Mouse (Mus musculus) intestine, postnatal 0 days (tissue): ENCODE data around the gene Tekt4. TPM values are rescaled to one million over a fixed set of nuclear protein-coding genes. Genes with fewer than 3 reads are reported as not detected.

Source experiments
- ATAC-seq: fragments of 200-750 bp; cut with Nextera tagmentation; 2 replicates; pipeline ENCODE4 v1.8.0; 2017; ENCODE audit warnings: mild to moderate bottlenecking, moderate TSS enrichment, moderate library complexity
- H3K27ac ChIP-seq: fragments of 300-500 bp; sonication (generic); 2 replicates; pipeline ENCODE4 v1.5.1; 2014; ENCODE audit warnings: mild to moderate bottlenecking, low read depth, low read length, moderate library complexity
- H3K27me3 ChIP-seq: fragments of 300-500 bp; sonication (generic); replicated peaks from 2 replicates; pipeline ENCODE4 v1.6.1; 2014; ENCODE audit warnings: low read length, mixed read lengths; ENCODE audit not compliant: control insufficient read depth, insufficient read depth
- H3K36me3 ChIP-seq: fragments of 300-500 bp; sonication (generic); 2 replicates; pipeline ENCODE4 v1.6.1; 2014; ENCODE audit warnings: mild to moderate bottlenecking, moderate library complexity; ENCODE audit not compliant: control insufficient read depth, insufficient read depth
- H3K4me1 ChIP-seq: fragments of 300-500 bp; sonication (generic); replicated peaks from 2 replicates; pipeline ENCODE4 v1.6.1; 2014; ENCODE audit warnings: antibody characterized with exemption, low read length, mixed read lengths; ENCODE audit not compliant: control insufficient read depth, insufficient read depth
- H3K4me2 ChIP-seq: fragments of 300-500 bp; sonication (generic); replicated peaks from 2 replicates; pipeline ENCODE4 v1.6.1; 2014; ENCODE audit warnings: low read depth, mild to moderate bottlenecking, moderate library complexity
- H3K4me3 ChIP-seq: fragments of 300-500 bp; sonication (generic); 2 replicates; pipeline ENCODE4 v1.5.1; 2014; ENCODE audit warnings: low read depth, low read length
- H3K9ac ChIP-seq: fragments of 300-500 bp; sonication (generic); 2 replicates; pipeline ENCODE4 v1.6.1; 2014; ENCODE audit warnings: mild to moderate bottlenecking, low read depth, low read length
- H3K9me3 ChIP-seq: fragments of 300-500 bp; sonication (generic); 2 replicates; pipeline ENCODE4 v1.6.1; 2016; ENCODE audit warnings: mixed run types; ENCODE audit not compliant: control insufficient read depth
- CTCF ChIP-seq: sonication (generic); IDR thresholded peaks from 2 replicates; pipeline ENCODE4 v1.5.1; 2016; ENCODE audit warnings: low read depth, mild to moderate bottlenecking, control low read depth, antibody characterized with exemption, moderate library complexity
- WGBS: fragments of 180-500 bp; shearing (Covaris S2); extraction: QIAGEN DNeasy Blood & Tissue Kit; methylation state at CpG from one replicate; pipeline ENCODE4 v1.1.7; 2014; 5-methylcytosine and 5-hydroxymethylcytosine counted together
- polyA plus RNA-seq: library from polyadenylated mRNA; unstranded; fragments of >200 nt; fragmentation: Nextera tagmentation; extraction: Ambion mirVana; gene quantifications from 2 replicates; pipeline ENCODE4 v1.2.1, GENCODE M21; 2015

Gene Tekt4
- polyA plus RNA-seq, 1 experiment from 2014 or later: not detected

- H3K9me3 ChIP-seq: no peaks in the 10 kb centered on the region
- no peak for TF ChIP-seq CTCF
- H3K27me3 ChIP-seq: peaks cover 30% of the 10 kb centered on the region
- no peak for ATAC-seq
- H3K27ac ChIP-seq: no peak overlapping the region
- H3K4me2 ChIP-seq: no peak overlapping the region
- 38% methylated on average over 6 of the region's 6 CpGs for WGBS
- H3K4me1 ChIP-seq: no peaks in the 10 kb centered on the region
- no peak overlapping the region for H3K9ac ChIP-seq
- H3K4me3 ChIP-seq: no peak overlapping the region
- no peaks in the 10 kb centered on the region for H3K36me3 ChIP-seq
Observed at GRCm38 (mm10) chr17:25429886-25430285, 24.5 kb upstream of the Tekt4 start.

- no peak for TF ChIP-seq CTCF
- Histone ChIP-seq H3K36me3 (no peaks in the 10 kb centered on the region), H3K9me3 (no peaks in the 10 kb centered on the region), H3K27me3 (peaks cover 34% of the 10 kb centered on the region), H3K4me1 (no peaks in the 10 kb centered on the region), H3K9ac (no peak overlapping the region), H3K4me2 (no peak overlapping the region), H3K4me3 (no peak overlapping the region), H3K27ac (no peak overlapping the region)
- 65% methylated on average over 8 of the region's 8 CpGs for WGBS
- no peak for ATAC-seq
Observed at GRCm38 (mm10) chr17:25430534-25430933, 23.9 kb upstream of the Tekt4 start.

DNA sequence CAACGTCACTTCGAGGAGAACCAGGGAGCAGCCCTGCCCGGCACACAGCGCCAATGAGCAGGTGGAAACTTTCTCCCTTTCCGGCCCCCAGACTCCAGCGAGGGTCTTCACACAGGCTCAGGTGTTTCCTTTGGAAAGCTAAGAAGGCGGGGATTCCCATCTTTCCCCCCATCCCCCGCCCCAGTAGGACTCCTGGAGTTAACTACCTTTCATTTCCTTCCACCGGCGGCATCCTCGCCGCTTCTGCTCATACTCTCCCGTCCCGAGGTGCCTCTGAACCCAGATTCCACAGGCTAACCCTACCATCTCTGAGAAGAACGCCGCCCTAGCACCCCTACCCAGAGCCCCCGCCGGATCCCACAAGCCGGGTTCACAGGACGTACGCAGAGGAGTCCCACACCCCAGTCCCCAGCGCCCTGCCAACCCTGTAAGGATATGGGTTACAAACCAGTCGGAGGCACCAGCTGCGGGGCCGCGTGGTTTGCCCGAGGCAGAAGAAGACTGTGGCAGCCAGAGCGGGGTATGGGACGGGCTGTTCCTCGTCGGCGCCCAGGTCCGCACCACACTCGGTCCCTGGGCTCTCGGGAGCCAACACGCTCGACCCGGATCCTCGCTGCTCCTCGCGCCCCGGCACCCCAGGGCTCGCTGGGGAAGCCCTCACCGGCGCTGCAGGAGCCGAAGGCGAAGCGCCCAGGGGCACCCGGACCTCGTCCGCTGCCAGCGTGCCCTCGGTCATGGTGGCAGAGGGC is 21.8 kb upstream of the Tekt4 start:
- H3K4me1 ChIP-seq: no peaks in the 10 kb centered on the region

DNA sequence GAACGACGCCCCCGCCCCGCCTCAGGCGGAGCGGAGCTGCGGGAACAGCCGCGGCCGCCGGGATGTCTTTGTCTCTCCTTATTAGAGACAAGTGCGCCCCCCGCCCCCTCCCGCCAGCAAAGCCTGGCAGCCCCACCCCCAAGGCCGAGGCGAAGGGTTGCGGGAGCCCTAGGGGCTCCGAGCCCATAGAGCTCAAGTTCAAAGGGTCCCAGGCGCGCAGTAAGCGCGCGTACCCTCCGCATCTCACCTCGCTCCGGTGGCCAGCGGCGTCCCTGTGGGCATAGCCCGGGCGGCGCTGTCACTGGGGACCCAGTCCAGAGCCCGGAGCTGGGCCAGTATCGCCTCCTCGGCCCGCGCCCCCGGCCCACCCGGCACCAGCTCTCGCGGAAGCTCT is 21.2 kb upstream of the Tekt4 start:
- Histone ChIP-seq H3K9me3 (no peaks in the 10 kb centered on the region), H3K4me1 (no peaks in the 10 kb centered on the region), H3K4me3 (peak overlapping the region; percentile 58), H3K9ac (peak overlapping the region; percentile 51), H3K4me2 (peak overlapping the region; percentile 82), H3K27ac (peak overlapping the region; percentile 16; the same call in 1 of the 2 replicates), H3K36me3 (no peaks in the 10 kb centered on the region), H3K27me3 (peaks cover 34% of the 10 kb centered on the region)
- ATAC-seq: peak; percentile 28; the same call in 1 of the 2 replicates
- WGBS: under 1% methylated on average over 38 of the region's 40 CpGs
- no peak for TF ChIP-seq CTCF

More for the DNA sequence above, 21.8 kb upstream of the Tekt4 start:
- Histone ChIP-seq H3K36me3 (no peaks in the 10 kb centered on the region), H3K9ac (peak overlapping the region; percentile 51), H3K9me3 (no peaks in the 10 kb centered on the region), H3K4me3 (peak overlapping the region; percentile 58), H3K4me2 (peak overlapping the region; percentile 82), H3K27ac (peak overlapping the region; percentile 16; the same call in 1 of the 2 replicates), H3K27me3 (peaks cover 34% of the 10 kb centered on the region)
- under 1% methylated on average over 53 of the region's 53 CpGs for WGBS
- no peak for TF ChIP-seq CTCF
- no peak for ATAC-seq

DNA sequence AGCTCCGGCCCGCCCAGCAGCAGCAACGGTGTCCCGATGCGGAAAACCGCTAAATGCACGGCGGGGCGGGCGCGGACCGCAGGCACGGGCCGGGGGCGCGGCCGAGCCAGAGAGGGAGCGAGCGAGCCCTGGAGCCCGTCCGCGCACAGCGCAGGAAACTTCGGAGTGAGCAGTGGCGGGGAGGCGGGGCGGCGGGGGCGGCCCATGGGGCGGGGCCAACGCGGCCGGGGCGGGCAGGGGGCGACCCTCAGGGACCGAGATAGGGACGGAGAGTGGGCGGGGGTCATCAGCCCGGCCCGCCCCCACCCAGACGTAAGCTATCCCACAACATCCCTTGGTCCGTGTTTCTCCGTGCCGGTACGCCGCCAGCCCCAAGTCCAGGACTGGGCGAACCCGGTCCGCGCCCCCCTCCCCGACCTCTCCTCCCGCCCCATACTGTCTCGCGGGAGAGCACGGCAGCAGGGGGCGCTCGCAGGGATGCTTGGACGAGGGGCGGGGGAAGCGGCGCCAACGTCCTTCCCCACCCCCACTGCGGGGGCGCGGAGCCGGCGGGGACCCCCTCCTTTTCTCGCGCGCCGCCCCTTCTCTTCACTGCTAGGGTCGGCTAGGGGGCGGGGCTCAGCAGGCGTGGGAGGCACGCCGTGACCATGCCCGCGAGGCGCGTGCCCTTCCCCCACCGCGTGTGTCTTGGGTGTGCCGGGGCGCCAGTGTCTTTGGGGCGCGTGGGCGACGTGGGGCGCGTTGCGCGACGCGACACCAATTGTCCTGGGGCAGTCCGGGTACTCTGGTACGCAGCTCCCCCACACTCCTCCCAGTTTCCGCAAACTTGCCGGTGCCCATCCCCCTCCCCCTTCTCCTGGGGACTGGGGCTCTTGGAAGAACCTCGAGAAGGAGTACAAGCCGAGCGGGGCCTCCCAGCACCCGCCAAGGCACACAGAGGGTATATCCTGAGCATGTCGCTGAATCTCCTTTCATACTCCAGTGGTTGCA is 20.5 kb upstream of the Tekt4 start, which contains the start of gene Cacna1h:
Gene Cacna1h, minus strand, starts transcription at position 167 of the 990 bp plus-strand sequence.
- ATAC-seq: peak; percentile 66
- H3K36me3 ChIP-seq: no peaks in the 10 kb centered on the region
- peak within 1 kb of the TSS; percentile 51 for H3K9ac ChIP-seq
- H3K4me2 ChIP-seq: peak within 1 kb of the TSS; percentile 82
- H3K9me3 ChIP-seq: no peaks in the 10 kb centered on the region
- peak; percentile 73 for TF ChIP-seq CTCF
- H3K27me3 ChIP-seq: peaks cover 34% of the 10 kb centered on the region
- peak within 1 kb of the TSS; percentile 16; the same call in 1 of the 2 replicates for H3K27ac ChIP-seq
- H3K4me3 ChIP-seq: peak within 1 kb of the TSS; percentile 58
- H3K4me1 ChIP-seq: no peaks in the 10 kb centered on the region
- 2% methylated on average over 90 of the region's 103 CpGs for WGBS

DNA sequence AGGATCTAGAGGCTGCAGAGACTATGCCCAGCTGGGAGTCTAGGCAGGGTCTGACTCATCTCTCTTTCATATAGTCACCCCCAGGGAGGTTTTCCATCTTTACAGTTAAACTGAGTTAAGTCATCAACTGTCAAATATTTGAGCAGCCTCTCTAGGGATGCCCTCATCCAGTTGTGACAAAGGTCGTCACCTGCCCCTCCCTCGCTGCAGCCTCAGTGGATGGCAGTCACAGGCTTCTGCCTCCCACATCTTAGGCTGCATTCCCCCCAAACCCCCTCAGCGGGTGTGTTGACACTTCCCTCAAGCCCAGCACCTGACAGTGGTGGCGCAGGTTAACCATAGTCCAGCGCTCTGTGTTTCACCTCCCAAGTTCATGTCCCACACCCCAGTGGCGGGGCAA is 13.0 kb upstream of the Tekt4 start:
- Histone ChIP-seq H3K27ac (no peak overlapping the region), H3K4me2 (no peak overlapping the region), H3K9me3 (no peaks in the 10 kb centered on the region), H3K4me3 (no peak overlapping the region), H3K4me1 (no peaks in the 10 kb centered on the region), H3K27me3 (no peaks in the 10 kb centered on the region), H3K36me3 (no peaks in the 10 kb centered on the region), H3K9ac (no peak overlapping the region)
- no peak for ATAC-seq
- TF ChIP-seq CTCF: no peak
- 67% methylated on average over 6 of the region's 6 CpGs for WGBS
